Mouse (Mus musculus): ENCODE measurements around the gene Atp6v1c2.

The Atp6v1c2 gene

DNA sequence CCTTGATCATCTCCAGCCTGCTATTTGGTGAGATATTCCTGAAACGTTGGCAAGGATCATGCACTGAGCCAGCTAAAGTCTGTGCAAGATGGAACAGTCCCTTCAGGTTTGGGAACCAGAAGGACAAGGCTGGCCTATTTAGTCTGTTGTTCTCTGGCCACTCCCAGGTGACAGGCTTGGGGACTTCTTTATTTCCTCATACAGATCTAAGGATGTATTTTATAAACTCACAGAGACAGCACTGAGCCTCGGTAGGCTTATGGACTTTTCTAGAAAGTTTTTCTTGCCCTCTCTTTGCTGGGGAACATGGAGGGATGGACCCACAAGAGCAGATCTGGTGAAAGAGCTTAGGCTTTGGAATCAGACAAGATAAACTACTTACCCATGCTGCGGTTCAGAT is at the start of gene Atp6v1c2:
Gene Atp6v1c2 (minus strand): TSS at position 101 of the 400 bp plus-strand sequence.
- no peak for DNase-seq (ENCODE audit: low read depth, low spot score)

DNA sequence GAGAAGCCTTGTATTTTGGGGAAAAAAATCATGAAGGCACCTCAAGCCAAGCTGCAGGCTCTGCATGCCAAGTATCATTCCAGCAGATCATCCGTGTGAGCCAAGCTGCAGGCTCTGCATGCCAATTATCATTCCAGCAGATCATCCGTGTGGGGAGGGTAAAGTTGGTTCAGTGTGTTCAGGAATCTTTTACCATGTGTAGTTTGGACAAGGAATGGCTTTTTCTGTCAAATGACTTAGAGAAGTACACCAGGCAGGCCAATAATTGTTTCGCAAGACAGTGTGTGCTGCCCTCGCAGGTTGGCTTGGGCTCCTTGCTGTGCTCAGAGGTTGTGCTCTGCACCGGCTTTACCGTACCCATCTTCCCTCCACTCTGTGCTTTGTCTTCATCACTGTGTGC is 47.4 kb upstream of the Atp6v1c2 start:
- DNase-seq (ENCODE audit: low read depth, low spot score), result no peak

DNA sequence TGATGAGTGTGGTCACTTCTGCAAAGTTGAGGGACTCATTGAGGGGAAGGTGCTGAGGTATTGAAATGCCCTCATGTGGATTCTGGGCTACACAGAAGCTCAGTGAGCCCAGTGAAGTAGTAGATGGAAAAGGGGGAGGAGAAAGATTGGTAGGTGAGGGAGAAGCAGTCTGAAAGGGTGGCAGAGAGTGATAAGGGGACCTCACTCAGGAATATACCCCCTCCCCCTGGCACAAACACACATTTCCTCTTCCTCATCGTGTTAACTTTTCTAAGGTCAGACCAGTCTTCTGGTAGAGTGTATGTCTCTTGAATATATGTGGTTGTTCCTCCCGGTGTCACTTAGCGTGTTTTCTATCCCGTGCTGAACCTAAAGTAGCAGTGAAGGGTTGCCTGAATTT is 46.1 kb upstream of the Atp6v1c2 start:
- DNase-seq (ENCODE audit: low read depth, low spot score), result no peak

DNA sequence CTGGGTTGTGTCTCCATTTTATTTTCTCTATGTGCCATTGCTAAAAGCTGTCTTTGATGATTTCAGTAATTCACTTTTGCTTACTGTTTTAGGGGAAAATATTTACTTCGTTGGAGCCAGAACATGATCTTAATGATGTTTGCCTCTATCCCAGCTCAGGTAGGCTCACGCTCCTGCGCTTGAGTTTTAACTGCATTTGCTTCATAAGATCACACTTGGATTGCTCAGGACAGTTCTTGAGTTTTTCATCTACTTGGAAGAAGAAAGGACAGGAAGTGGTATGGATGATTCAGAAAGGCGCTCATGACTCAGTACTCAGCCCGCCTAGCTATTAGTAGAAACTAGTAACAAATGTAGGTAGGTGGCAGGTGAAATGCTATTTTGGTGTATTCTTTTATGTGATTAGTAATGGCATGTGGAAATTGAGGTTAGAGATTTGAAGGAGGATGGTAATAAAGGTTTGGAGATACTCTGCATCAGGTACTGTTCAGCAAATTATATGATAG is 44.4 kb upstream of the Atp6v1c2 start:
- no peak for DNase-seq (ENCODE audit: low read depth, low spot score)

DNA sequence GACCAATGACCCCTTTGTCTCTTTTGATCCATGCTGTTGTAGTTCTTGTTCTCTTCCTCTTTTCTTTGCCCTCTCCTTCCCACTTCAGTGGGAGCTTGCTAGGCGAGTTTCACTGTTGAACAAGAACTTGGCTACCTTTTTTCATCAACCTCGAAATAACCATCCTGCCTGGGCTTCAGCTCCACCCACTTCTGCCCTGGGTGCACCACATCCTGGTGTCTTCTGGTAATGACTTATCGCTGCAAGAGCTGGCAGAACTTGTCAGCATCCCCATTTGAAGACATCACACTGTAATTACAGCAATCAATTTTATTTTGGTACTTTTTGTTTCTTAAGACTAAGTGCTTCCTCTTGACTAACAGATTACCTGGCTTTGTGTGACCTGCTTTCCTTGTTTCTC is 43.5 kb upstream of the Atp6v1c2 start:
- no peak for DNase-seq (ENCODE audit: low read depth, low spot score)

DNA sequence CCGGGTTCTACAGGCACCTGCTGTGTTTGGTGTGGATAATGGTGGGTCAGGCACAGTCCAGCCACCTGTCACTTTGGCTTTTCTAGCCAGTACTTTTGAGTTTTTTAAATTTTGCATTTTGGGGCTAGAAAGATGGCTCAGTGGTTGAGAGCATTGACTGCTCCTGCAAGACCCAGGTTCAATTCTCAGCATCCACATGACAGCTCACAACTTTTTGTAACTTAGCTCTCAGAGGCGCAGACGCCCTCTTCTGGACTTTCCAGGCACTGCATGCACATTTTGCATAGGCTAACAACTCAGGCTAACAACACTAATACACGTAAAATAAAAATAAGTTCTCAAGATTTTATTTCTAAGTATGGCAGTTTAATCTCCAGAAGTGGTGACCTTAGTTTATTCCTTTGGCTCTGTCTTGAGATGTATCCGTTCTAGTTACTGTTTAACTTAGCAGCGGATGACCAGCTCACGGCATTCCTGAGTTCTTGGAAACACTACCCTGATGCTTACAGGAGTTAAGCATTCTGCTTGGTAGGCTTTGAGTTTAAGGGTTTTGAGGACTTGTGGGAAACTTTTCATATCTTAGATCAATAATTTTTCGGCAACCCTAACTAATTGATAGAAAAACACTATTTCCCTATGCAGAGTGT is 42.6 kb upstream of the Atp6v1c2 start:
- peak; percentile 62 for DNase-seq (ENCODE audit: low read depth, low spot score)

DNA sequence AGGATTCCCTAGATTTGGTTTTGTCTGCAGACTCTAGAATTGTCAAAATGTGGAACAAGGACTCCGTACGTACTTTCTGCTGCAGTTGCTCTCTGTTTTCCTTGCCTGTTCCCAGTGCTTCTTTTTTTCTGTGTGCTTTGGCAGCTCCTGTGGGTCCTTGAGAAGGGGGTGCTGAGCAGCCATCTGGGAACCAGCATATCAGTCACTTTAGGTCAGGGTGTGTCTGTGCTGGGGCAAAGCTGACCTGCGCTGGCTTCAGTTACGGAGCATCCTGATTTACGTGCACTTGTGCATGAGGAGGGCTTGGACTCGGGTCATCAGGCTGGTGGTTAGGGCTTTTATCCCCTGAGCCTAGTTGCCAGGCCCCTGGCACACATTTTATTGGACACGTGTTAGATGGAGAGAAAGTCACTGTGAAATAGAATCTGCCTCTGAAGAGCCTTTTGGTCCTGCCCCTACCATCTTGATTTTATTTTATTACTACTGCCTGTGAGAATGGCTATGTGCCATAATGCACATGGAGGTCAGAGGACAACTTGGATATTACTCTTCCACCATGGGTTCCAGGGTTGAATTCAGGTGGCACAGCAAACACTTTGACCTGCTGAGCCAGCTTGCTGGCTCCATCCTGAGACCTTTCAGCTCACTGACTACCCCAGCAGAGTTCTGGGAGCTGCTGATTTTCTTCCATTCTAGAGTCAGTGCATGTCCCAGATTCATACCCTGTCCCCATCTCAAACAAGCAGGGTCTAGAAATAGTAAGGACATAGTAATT is 40.6 kb upstream of the Atp6v1c2 start:
- DNase-seq (ENCODE audit: low read depth, low spot score), result no peak

DNA sequence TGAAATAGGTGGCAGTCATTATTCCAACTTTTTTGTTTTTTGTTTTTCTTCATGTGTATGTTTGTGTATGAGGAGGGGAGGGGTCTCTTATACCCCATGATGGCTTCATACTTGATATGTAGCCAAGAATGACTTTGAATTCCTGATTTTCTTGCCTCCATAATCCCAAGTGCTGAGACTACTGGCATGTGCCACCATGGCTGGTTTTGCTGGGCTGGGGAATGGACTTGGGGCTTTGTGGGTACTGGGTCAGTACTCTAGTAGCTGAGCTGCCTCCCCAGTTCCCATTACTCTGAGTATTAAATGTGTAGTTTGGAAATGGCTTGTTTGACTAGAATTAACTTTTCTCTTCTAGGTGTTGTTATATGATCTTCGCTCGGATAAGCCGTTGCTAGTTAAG is 40.0 kb upstream of the Atp6v1c2 start:
- DNase-seq (ENCODE audit: low read depth, low spot score), result no peak

DNA sequence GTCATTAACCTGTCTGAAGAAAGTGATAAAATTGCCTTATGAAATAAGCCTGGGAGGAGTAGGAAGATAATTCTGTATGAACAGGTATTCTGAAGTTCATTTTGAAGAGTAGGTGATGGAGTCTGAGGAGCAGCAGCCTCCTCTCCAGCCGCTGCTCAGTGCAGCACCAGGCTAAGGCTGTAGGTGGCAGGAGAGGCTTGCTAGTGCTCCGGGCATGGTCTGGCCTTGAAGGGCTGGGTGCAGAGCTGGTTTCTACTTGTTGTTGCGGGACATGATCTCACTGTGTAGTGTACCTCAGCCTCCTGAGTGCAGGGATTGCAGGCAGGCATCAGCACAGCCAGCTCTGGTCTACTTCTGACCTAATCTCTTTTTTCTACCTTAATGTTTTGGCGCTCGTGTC is 37.8 kb upstream of the Atp6v1c2 start:
- DNase-seq (ENCODE audit: low read depth, low spot score), result peak; percentile 65

DNA sequence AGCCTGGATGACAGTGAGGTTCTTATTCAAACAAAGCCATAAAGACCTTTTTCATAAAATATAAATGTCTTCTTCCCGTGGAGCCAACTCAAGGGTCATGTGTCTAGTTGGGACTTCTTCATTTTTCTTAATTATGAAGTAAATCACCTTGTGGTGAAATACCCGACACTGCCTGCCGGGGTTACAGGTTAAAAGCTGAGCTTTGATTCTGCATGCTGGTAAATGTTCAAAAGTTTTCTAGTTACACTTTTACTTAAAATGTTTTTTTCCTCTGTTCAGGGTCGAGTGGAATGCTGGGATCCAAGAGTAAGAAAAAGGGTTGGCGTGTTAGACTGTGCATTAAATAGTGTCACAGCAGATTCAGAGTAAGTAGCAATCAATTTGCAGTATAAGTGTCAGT is 33.2 kb upstream of the Atp6v1c2 start:
- no peak for DNase-seq (ENCODE audit: low read depth, low spot score)

DNA sequence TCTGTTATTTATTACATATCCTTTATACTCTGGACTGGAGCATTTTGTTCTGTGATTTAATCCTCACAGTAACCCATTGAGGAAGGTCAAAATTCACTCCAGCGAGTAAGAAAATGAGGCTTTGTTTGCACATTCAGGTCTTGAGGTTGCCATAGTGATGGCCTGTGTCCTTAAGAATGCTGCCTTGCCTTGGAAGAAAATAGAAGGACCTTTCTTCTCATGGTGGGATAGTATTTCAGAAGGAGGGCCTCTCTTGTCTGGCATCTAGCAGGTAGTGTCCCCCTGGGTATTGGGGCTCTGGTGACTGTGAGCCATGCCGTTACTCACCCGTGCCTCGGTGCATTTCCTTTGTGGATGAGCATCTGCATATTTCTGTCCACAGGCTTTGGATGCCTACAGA is 31.5 kb upstream of the Atp6v1c2 start:
- no peak for DNase-seq (ENCODE audit: low read depth, low spot score)

DNA sequence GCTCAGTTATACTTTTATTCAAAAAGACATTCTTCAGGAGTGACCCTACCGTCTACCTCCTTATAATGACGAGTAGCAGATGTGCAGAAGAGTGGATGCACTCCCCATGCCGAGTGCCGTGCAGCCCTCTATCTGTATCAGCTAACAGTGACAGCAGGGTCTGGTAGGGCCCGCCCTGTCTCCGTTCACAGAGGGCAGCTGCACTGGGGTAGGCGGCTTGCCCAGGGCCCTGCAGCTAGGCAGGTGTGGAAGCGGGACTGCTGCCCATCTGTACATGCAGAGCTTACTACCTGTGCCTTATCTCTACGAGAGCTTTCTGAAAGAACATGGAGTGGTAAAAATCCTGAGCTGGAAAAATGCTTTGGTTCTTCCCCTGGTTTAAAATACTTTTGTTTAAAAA is 30.9 kb upstream of the Atp6v1c2 start:
- DNase-seq (ENCODE audit: low read depth, low spot score), result no peak

DNA sequence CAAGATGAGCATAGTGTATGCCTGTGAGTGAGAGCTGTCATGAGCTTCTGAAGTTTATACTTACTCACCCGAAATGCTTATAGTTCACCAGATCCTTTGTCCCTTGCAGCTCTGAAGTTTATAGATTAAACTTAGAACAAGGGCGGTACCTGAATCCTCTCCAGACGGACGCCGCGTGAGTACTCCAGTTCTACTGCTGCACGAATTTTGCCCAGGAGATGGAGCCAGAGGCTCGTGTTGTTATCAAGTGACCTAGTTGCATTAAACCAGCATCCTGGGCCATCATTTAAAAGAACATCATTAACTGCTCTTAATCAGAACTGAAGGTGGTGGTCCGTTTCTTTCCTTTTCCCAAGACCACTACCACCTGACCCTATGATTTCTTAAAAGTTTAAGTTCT is 29.8 kb upstream of the Atp6v1c2 start:
- peak; percentile 49 for DNase-seq (ENCODE audit: low read depth, low spot score)

DNA sequence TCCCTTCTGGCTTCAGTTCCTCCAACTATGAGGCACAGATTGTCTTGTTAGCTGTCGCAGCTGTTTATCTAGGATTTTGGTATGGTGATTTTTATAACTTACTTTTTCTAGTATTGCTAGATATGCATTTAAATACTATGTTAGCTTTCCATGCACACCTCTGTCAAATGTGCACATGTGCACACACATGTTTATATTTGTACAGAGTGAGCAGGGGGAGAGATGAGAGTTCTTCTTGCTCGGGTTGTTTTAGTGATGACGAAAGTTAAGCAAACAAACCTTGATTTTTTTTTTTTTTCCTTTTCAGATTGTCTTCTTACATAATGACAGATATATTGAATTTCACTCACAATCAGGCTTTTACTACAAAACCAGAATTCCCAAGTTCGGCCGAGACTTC is 28.6 kb upstream of the Atp6v1c2 start:
- DNase-seq (ENCODE audit: low read depth, low spot score), result no peak

DNA sequence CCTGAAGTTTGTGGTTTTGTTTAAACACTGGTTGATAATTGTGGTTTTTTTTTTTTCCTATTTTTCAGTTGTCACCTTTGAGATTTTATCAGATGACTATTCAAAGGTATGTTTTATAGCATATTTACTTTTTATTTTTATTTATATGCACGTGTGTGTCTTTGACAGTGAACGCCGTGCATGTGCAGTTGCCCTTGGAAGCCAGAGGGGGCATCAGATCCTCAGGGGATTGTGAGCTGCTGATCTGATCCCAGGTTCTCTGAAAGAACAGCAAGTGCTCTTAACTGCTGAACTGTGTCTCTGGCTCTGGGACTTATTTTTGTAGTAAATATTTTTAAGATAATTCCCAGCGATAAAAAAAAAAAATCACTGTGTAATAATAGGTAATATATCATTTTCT is 27.7 kb upstream of the Atp6v1c2 start:
- DNase-seq (ENCODE audit: low read depth, low spot score), result peak; percentile 68

DNA sequence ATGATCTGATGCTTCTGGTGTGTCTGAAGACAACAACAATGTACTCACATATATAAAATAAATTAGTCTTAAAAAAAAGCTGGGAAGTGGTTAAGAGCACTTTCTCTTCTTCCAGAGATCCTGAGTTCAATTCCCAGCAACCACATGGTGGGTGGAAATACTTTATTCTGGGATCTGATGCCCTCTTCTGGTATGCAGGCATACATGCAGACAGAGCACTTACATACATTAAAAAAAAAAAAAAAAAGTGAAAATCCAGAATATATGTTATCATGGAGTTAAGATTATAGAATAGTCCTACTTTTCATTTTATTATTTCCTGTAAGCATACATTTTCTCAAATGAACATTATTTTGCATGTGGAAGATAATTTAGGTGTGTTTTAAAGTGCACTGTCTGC is 20.9 kb upstream of the Atp6v1c2 start:
- peak; percentile 29 for DNase-seq (ENCODE audit: low read depth, low spot score)

DNA sequence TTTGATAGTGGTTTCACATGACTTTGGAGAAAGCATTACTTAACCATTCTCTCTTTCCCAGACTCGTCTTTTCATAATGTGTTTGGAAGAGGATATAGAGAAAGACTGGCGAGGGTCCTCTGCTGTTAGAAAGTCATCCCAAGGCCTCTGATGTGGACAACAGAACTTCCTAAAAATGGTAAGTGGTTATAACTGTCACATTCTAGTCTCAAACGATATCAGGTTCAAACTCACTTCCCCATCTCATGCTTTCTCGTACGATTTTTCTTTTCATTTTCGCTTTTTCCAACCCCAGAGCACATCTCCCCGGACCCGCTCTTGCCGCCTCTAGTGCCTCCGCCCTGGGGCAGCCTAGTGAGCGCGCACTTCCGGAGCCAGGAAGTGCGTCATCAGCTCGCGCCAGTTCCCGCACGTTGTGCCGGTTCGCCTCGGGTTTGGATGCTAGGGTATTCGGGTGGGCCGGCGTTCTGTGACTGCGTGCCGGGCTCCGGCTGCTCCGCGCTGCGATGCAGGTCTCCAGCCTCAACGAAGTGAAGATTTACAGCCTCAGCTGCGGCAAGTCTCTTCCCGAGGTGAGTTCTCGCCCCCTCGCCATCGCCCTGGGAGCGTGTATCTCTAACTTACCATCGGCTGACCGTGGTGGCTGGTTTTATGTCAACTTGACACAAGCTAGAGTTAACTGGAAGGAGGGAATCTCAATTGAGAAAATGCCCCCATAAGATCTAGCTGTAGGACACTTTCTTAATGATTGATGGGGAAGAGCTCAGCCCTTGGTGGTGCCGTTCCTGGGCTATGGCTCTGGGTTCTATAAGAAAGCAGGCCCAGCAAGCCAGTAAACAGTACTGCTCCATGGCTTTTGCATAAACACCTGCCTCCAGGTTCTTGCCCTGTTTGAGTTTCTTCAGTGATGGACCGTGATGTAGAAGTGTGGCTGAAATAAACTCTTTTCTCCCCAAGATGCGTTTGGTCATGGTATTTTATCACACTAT is 19.2 kb upstream of the Atp6v1c2 start, which contains the start of gene Nol10:
Gene Nol10 (plus strand): TSS at position 411 of the 989 bp plus-strand sequence.
- peak; percentile 89 for DNase-seq (ENCODE audit: low read depth, low spot score)

DNA sequence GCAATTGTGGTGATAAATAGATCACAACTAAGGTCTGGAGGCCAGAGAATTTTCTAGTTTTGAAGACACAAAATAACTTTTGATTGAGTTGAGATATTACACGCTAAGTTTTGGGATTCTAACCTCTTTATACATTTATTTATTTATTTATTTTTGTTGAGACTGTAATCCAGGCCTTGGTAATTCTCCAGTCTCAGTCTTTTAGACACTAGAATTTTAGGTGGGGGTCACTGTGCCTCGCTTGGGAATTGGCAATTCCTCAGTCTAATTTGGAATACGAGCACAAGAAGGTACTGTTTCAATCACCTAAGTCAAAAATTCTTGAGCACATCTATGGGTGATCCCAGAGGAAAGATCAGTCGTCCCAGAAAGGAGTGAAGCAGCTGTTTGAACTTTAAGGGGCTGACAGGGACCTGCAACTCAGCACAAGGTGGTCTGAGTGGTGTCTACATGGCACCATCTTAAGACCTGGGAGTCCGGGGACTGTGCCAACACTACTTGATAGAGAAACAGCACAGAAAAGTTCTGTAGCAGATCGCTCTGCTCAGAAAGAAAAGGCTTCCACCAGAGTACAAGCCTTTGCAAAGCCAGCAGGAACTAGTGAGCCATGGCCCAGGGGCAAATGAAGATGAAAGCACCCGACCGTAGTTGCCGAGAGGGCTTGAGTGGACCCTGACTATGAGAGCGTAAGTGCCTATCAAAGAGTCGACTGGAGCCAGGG is 18.3 kb upstream of the Atp6v1c2 start:
- DNase-seq (ENCODE audit: low read depth, low spot score), result peak; percentile 9

DNA sequence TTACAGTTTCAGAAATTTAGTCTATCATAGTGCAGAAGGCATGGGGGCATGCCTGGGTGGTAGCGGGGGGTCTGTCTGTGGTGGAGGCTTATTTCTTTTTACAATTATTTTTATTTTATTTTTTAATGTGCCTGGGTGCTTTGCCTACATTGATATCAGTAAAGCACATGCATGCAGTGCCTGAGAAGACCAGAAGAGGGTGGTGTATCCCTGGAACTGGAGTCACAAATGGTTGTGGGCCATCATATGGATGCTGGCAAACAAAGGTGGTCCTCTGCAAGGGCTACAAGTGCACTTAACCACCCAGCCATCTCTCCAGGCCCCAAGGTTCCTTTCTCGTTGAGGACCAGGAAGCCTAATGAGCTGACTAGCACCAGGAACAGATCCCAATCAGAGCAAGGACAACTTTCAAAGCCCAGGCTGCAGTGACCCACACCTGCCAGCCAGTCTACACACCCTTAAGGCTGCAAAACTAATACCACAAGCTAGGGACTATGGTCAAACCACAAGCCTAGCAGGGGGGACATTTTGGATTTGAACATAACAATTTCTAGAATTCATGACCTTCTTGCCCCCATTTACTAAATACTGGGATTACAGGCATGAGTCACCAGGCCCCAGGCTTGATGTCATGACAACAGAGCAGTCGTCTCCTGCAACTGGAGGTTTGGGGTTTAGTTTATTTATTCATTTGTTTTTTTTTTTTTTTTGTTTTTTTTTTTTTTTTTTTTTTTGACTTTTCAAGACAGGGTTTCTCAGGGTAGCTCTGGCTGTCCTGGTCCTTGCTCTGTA is 10.2 kb upstream of the Atp6v1c2 start:
- no peak for DNase-seq (ENCODE audit: low read depth, low spot score)

DNA sequence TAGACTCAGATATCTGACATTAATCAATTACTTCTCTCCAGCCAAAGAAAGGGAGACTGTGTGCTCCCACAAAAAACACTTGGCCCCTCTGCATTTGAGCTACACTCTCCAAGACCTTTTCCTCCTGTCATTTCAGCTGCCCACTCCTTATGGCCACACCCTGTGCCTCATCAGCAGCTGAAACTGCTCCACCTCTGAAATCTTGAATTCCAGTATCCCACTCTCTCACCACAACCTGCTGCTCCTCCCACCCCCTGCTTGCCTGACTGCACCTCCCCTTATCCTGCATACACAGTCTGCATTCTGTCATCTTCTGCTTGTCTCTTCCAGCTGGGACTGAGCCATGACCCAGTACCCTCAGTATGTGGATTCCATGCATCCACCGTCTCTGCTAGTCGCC is 9.2 kb upstream of the Atp6v1c2 start:
- DNase-seq (ENCODE audit: low read depth, low spot score), result no peak

All from ES-CJ7 (cell line).